Mouse (Mus musculus): Measurements from ENCODE around the gene Etfb. TPM values are rescaled to one million over a fixed set of nuclear protein-coding genes. Genes with fewer than 3 reads are reported as not detected.
"Not testable (repeated sequence)": the region's sequence is repeated elsewhere in the genome, so short reads cannot be mapped to it uniquely, and the experiment has no call there.

Etfb gene
- total RNA-seq (2015) (128 and 130 TPM in 2 replicates), total RNA-seq (2017) (201 and 203 TPM in 2 replicates)

GRCm38 (mm10) chr7:43443917-43444293, at the start of gene Etfb, which contains the start of gene Gm45233:
Gene Etfb (plus strand): TSS chr7:43444083.
Gene Gm45233 (plus strand): TSS chr7:43444128.
- ATAC-seq (ENCODE audit: poor library complexity, severe bottlenecking): peak; percentile 83

- ATAC-seq (ENCODE audit: poor library complexity, severe bottlenecking): no peak
Observed at GRCm38 (mm10) chr7:43399501-43399900, 44.4 kb upstream of the Etfb start.

GRCm38 (mm10) chr7:43402718-43403117, 41.2 kb upstream of the Etfb start:
- no peak for ATAC-seq (ENCODE audit: poor library complexity, severe bottlenecking)

GRCm38 (mm10) chr7:43407573-43407972, 36.3 kb upstream of the Etfb start:
- peak; percentile 51; the same call in 1 of the 2 replicates for ATAC-seq (ENCODE audit: poor library complexity, severe bottlenecking)

GRCm38 (mm10) chr7:43408131-43408553, 35.7 kb upstream of the Etfb start, which contains the start of gene Siglecg:
Gene Siglecg (plus strand): TSS chr7:43408204.
- peak; percentile 90 for ATAC-seq (ENCODE audit: poor library complexity, severe bottlenecking)

- ATAC-seq (ENCODE audit: poor library complexity, severe bottlenecking): no peak
Observed at GRCm38 (mm10) chr7:43409084-43409483, 34.8 kb upstream of the Etfb start.

- not testable (repeated sequence) for ATAC-seq (ENCODE audit: poor library complexity, severe bottlenecking)
Observed at GRCm38 (mm10) chr7:43411724-43412123, 32.2 kb upstream of the Etfb start.

- no peak for ATAC-seq (ENCODE audit: poor library complexity, severe bottlenecking)
Observed at GRCm38 (mm10) chr7:43417298-43417697, 26.6 kb upstream of the Etfb start.

GRCm38 (mm10) chr7:43422995-43423617, 20.8 kb upstream of the Etfb start:
- peak; percentile 99 for ATAC-seq (ENCODE audit: poor library complexity, severe bottlenecking)

GRCm38 (mm10) chr7:43423991-43424625, 19.8 kb upstream of the Etfb start:
- ATAC-seq (ENCODE audit: poor library complexity, severe bottlenecking): no peak

GRCm38 (mm10) chr7:43427406-43427805, 16.5 kb upstream of the Etfb start, which contains the start of gene Lim2:
Gene Lim2 (plus strand): TSS chr7:43427670.
- ATAC-seq (ENCODE audit: poor library complexity, severe bottlenecking): no peak

GRCm38 (mm10) chr7:43429500-43429899, 14.4 kb upstream of the Etfb start:
- ATAC-seq (ENCODE audit: poor library complexity, severe bottlenecking): no peak

- no peak for ATAC-seq (ENCODE audit: poor library complexity, severe bottlenecking)
Observed at GRCm38 (mm10) chr7:43432891-43433290, 11.0 kb upstream of the Etfb start.

- ATAC-seq (ENCODE audit: poor library complexity, severe bottlenecking): 0 out of 2 replicates have a peak, but pooled peaks have one; percentile 3
Observed at GRCm38 (mm10) chr7:43434676-43435075, 9.2 kb upstream of the Etfb start.

GRCm38 (mm10) chr7:43436341-43437255, 7.3 kb upstream of the Etfb start, which contains the start of gene Nkg7:
Gene Nkg7 (plus strand): TSS chr7:43437073.
- ATAC-seq (ENCODE audit: poor library complexity, severe bottlenecking): peak; percentile 43

- peak; percentile 21 for ATAC-seq (ENCODE audit: poor library complexity, severe bottlenecking)
Observed at GRCm38 (mm10) chr7:43438611-43439010, 5.3 kb upstream of the Etfb start.

- no peak for ATAC-seq (ENCODE audit: poor library complexity, severe bottlenecking)
Observed at GRCm38 (mm10) chr7:43440482-43440881, 3.4 kb upstream of the Etfb start, which contains the start of gene Cldnd2. Gene Cldnd2 (plus strand): TSS chr7:43440782.

GRCm38 (mm10) chr7:43441071-43441470, 2.8 kb upstream of the Etfb start:
- ATAC-seq (ENCODE audit: poor library complexity, severe bottlenecking): no peak

GRCm38 (mm10) chr7:43442684-43443083, 1.2 kb upstream of the Etfb start:
- ATAC-seq (ENCODE audit: poor library complexity, severe bottlenecking): no peak

- peak; percentile 77 for ATAC-seq (ENCODE audit: poor library complexity, severe bottlenecking)
Observed at GRCm38 (mm10) chr7:43443126-43443916, 562 bp upstream of the Etfb start.
